Mouse (Mus musculus): ENCODE measurements around the gene Zfp981.
"Not testable (repeated sequence)": the region's sequence is repeated elsewhere in the genome, so short reads cannot be mapped to it uniquely, and the experiment has no call there.

Gene Zfp981

DNA sequence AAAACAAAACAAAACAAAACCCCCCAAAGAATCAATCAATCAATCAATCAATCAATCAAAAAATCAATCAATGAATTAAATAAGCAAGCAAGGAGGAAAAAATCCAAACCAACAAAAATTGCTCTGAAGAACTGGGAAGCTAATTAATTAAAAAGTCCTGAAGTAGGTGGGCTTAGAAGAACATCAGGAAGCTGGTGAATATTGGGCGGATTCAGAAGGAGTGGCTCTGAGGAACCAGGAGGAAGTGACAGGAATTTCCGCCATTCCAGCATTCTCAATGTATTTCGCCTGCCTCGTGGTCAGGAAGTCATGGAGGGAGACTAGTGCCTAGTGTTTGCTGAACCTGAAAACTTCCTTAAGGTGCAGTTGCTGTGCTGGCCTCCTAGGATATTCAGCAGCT lies at the start of gene Zfp981:
TSS of gene Zfp981 (plus strand) at position 301 of the 400 bp plus-strand sequence.
- DNase-seq (ENCODE audit: low spot score): not testable (repeated sequence)

DNA sequence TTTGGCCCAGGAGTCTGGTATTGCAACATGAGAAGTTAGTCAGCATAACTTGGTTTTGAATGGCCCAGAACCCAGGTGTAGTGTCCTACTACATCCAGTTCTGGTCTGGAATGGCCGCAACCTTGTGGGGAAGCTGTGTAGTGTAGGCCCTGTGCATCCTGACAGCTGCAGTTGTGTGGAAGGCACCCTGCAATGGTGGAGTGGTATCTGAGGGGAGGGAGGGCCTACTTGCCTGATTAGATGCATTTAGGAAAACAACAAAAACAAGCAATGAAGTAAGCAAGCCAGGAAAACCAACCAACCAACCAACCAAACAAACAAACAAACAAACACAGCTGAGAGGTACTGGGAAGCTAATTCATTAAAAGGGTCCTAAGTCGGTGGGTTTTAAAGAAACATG lies 49.3 kb upstream of the Zfp981 start:
- not testable (repeated sequence) for DNase-seq (ENCODE audit: low spot score)

DNA sequence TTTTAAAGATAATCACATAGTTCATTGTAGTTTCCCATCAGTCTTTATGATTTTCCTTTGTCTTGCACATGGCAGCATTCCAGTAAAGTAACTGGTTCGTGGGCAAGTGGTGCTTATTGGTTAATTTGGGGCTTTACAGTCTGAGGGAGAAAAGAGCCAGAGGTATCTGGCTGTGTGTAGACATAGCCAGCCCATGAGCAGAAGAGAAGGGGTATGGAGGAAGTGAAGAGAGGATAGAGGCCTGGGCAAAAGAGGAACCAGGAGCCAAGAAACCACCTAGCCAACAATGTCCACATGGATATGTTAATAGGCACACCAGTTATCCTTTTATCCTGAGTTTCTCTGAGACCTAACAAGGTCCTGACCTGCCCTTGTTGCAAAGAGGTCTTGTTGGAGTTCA lies 47.7 kb upstream of the Zfp981 start:
- not testable (repeated sequence) for DNase-seq (ENCODE audit: low spot score)

DNA sequence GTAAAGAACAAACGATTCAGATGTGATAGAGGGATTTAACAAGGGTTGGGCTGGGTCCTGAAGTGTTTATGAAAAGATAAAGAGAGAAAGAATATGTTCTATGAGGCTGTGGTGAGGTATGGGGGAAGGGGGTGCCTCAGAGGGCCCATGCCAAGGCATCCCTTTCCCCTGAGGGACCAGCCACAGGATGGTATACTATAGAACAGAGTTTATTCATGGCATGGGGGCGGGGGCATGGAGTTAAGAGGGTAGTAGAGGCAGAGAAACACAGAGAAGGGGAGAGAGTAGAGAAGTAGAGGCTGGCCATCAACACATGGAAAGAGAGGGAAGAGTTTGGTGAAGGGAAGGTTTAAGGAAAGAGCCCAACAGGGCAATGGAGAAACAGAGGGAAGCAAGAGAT lies 46.9 kb upstream of the Zfp981 start:
- DNase-seq (ENCODE audit: low spot score): no peak

DNA sequence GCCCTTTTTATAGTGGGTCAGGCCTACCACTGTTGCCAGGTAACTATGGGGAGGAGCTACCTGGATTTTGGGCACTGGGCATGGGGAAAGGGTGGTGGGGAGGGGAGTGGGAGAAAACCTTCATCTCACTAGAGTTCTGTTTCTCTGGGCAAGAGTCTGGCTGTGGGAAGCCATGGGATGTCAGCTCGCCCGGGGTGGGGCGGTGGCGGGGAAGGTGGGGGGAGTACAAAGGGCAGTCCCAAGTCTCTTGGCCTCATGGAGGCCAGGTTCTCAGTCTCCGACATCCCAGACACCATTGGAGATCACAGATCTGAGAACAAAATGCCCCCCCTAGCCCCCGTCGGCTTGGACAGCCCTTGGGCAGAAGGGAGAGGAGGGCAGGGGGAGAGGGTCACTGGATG lies 46.5 kb upstream of the Zfp981 start:
- no peak for DNase-seq (ENCODE audit: low spot score)

DNA sequence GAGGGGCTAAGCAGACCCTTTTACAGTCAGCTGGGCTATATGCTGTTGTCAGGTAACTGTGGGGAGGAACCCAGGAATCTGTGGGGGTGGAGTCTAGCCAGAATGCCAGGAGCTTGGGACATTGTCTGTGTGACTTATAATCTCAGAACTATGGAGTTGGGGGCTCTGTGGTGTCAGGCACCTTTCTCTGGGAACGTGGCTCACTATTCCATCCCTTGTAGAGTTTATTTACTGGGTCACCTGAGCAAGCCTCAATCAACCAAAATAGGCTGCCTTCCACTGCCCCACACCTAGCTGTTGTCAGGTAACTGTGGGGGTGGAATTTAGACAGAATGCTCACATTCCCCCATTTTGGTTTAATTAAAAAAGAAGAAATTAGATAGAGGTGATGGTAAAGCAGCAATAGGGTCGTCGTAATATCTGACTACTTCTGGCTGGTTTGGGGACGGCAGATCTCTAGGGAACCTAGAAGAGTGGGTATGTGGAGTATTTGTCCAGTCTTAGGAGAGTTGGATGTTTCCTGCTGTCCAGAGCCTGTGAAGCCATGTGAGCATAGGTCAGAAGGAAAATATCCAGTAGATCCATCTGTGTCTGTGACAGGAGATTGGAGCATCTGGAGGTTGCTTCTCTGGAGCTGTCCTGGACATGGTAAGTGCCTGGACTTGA lies 45.6 kb upstream of the Zfp981 start:
- no peak for DNase-seq (ENCODE audit: low spot score)

DNA sequence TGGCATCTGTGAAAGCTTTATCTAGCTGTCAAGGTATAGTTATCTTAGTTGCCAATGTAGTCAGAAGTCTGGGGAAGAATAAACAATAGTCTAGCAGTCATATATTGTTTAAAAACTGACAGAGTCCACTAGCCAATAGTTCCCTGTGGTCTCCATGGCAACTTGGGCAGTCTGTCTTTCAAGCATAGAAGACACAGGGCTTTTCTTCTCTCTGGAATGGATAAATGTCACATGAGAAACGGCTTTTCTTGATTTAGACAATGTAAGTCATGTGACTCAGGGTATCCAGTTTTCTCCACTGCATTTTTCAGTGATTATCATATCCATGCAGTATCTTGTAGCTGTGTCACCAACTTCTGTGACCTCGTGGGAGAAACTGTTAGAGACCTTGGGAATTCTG lies 44.7 kb upstream of the Zfp981 start:
- DNase-seq (ENCODE audit: low spot score): no peak

DNA sequence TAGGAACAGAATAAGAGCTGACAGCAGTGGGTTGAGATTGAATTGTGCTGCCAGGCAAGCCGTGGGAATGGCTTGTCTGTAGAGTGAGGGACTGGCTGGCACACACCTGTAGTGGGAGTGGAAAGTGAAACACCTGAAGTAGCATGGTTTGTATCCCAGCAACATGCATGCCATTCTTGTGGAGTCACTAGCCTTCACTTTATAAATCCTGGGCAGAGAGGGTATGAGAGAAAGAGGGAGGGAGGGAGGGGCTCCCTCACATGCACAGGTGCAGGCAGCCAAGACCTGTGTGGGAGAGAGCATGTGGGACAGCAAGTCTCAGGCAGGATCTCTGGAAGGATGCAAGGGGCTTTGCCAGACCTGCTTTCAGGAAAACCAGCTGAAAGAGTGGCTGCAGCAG lies 44.1 kb upstream of the Zfp981 start:
- DNase-seq (ENCODE audit: low spot score): no peak

DNA sequence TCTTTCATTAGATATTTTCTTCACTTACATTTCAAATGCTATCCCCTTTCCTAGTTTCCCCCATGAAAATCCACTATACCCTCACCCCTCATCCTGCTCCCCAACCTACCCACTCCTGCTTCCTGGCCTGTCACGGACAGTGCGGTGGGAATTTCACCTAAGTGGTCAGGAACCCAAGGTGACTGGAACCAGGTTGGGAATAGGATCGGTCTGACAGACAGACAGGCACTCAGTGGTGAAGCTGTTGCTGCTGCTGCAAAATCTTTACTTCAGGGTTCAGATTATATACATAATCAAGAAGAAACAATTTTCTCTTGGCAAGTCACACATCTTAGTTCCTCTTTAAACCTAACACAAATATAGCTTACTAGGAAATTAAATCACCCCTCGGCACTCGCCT lies 42.0 kb upstream of the Zfp981 start:
- not testable (repeated sequence) for DNase-seq (ENCODE audit: low spot score)

DNA sequence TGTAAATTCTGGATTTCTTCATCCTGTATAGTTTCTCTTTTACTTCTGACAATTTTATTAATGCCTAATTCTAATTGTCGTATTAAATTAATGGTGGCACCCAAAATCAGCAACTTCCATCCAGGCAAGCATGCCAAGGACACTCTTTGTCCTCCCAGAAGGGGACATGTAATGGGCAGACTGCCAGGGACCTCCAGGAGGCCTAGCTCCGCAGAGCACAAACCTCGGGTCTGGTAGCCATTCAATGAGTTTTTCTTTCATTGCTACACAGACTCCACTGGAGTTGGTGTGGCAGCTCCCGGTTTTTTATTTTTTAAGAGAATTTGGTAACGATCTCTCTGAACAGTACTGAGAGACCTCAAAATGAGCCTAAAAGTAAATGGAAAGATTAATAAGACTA lies 41.1 kb upstream of the Zfp981 start:
- DNase-seq (ENCODE audit: low spot score): not testable (repeated sequence)

DNA sequence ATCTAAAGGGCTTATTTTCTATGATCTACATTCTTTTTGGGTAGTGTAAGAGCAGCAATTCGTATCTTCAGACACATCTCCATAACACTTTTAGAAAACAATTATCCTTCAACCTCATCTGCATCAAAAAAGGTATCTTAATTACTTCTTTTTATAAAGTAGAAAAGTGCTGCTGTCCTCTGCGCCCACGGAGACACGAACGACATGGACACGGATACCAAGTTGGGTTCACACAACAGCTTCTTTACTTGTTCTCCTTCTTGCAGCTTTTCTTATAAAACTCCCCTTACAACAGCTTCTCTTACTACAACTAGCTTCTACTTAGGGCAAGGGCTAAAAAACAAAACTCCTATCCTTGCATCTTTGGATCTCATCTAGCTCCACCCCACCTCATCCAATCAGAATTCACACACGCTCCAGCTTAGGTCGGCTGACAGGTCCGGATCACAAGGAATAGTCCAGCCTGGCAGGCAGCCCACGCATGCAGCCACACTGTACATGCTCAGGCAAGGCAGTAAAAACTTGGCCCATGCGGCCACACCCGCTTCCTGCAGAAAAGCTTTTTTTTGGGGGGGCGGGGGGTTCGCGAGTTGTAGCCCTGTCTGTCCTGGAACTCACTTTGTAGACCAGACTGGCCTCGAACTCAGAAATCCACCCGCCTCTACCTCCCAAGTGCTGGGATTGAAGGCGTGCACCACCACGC lies 38.0 kb upstream of the Zfp981 start:
- not testable (repeated sequence) for DNase-seq (ENCODE audit: low spot score)

DNA sequence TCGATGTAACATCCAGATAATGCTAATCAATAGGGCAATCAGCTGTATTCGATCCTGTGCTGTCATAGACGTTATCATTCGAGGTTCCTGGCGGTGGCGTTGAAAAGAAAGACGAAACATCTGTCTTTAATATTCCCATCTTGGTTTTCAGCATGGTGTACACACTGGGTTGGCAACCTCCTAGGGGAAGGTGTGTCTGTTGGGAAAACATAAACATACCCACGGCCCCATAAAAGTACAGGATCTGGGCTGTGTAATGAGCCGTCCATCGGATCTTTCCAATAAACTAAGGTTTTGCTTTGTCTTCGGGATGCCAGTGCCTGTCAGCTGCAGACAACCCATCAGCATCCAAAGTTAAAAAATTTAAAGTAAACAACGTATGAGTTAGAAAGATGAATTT lies 31.8 kb upstream of the Zfp981 start:
- DNase-seq (ENCODE audit: low spot score): not testable (repeated sequence)

DNA sequence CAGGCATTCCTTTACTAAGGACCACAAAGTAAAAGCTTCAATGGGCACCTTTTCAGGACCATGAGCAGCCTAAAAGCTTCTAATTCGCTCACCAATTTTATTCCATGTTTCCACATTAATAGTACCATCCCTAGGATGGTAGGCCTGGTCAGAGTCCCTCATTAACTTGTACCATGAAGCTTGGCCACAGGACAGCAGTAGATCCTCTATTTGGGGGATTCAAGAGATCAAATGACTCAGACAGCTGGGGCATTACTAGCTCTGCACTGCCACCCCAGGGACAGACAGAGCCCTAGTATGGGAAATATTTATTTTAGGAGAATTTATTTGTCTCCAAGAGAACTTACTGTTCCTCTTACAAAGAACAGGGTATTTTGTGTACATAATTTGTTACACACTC lies 27.6 kb upstream of the Zfp981 start:
- not testable (repeated sequence) for DNase-seq (ENCODE audit: low spot score)

DNA sequence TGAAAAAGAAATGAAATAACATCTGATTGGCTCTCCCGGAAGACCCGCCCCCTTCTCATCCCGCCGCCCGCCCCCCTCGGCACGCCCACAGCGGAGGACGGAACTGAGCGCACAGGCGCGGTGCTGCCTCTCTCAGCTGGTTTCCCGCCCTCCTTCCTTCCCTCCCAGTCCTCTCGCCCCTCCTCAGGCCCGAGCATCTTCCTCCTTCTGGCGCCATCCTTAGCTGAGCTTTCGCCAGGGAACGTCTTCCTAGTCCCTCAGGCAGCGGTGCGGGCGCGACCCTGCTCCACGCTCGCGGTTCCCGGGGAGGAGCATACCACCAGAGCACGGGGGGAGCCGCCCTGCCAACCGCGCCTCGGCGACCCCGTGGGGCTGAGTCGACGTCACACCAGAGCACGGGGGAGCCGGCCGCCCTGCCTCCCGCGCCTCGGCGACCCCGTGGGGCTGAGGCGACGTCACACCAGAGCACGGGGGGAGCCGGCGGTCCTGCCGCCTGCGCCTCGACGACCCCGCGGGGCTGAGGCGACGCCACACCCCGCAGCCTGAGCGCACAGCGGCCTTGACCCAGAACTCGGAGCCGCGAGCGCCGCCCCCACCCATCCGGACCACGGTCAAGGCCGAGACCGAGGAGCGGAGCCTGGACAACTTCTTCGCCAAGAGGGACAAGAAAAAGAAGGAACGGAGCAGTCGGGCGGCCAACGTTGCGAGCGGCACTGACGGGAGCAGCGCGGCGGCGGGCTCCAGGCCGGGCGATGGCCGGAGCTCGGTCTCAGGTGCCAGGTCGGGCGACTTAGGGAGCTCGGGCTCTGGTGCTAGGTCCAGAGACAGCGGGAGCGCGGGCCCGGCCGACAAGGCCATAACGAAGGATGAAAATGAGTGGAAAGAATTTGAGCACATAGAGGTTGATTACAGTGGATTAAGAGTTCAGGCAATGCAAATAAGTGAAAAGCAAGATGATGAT lies 26.8 kb upstream of the Zfp981 start:
- DNase-seq (ENCODE audit: low spot score): not testable (repeated sequence)

DNA sequence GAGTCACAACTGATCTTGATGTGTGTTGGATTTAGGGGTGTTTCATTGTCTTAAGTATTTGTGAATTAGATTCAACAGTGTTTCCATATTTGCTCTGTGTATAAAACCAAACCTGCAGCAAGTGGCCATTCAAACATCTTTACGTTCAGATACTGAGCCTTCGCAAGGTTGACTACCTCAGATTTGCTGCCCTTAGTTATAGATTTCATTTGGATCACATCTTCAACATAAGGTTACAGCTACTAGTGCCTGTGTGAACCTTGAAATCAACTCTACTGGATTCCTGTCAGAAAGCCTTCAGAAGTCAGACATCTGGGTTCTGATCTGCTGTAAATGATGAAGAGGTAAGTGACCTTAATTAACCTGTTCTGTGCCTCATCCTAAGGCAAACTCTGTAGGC lies 25.6 kb upstream of the Zfp981 start:
- not testable (repeated sequence) for DNase-seq (ENCODE audit: low spot score)

DNA sequence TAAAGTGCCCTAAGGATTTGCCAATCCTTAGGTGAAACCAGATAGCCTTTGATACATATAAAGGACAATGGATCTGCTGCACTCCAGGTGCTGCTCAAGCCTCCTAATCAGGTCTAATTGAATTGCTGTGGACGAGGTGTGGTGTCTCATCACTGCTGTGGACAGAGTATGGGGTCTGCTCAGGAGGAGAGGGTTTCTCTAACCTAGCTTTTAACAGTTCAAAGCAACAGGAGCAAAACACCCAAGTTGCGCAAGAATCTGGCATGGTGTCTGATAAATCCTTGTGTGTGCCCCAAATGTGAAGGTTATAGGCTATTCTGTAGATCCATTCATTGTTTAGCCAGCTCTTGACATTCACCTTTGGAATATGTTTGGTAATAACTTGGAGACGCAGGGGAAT lies 24.9 kb upstream of the Zfp981 start:
- not testable (repeated sequence) for DNase-seq (ENCODE audit: low spot score)

DNA sequence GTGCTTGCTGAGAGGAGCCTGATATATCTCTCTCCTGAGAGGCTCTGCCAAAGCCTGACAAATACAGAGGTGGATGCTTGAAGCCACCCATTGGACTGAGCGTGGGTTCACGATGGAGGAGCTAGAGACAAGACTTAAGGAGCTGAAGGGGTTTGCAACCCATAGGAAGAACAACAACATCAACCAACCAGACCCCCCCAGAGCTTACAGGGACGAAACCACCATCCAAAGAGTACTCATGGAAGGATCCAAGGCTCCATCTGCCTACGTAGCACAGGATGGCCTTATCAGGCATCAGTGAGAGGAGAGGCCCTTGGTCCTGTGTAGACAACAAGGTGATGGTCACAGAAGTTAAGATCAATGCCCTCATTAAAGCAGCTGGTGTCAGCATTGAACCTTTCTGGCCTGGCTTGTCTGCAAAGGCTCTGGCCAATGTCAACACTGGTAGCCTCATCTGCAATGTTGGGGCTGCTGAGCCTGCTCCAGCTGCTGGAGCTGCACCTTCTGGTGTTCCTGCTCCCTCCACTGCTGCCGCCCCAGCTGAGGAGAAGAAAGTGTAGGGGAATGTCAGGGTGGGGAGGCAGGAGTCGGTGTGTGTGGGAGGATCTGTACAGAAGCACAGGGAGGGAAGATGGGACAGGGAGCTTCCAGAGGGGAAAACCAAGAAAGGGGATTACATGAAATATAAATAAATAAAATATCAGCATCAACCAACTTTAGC lies 21.3 kb upstream of the Zfp981 start:
- not testable (repeated sequence) for DNase-seq (ENCODE audit: low spot score)

DNA sequence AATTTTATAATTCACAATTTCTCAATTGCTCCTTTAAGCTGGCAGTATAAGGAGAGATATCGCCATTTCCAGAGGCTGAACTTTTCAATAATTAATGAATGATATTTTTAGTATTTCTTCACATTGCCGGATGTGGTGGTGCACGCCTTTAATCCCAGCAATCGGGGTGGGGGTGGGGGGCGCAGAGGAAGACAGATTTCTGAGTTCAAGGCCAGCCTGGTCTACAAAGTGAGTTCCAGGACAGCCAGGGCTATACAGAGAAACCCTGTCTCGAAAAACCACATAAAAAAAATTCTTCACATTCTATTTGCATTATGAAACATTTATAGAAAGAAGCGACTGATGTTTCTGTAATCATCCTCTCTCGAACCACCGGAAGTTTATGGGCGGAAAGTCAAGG lies 19.3 kb upstream of the Zfp981 start:
- not testable (repeated sequence) for DNase-seq (ENCODE audit: low spot score)

DNA sequence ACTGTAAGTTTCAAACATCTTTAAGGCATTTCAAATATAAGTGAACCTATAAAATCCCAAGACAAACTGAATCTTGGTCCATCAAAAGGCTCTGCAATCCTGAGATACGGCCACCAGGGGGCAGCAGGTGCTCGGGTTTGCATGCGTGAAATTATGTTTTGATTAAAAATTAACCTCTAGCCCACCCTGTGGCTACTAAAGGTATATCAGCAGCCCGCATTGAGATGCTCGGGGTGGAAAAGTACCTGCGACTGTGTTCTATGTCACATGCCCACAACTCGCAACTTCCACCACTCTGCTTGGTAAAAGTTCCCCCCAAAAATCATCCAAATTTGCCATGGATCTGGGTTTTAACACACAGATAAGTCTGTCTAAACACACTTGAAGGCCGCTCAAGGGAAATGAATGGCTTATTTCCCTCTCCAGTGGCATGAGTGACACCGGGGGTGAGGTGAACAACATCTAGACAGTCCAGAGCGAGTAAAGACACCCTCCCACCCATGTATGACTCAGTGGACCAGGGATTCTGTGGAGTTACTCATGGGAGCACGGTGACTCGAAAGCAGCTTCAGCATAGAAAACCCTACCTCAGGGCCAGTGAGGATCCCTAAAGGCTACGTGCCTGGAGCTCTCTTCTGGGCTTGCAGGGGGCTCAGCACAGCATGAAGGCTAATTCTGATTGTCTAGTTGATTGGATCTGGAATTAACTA lies 18.1 kb upstream of the Zfp981 start:
- DNase-seq (ENCODE audit: low spot score): not testable (repeated sequence)

DNA sequence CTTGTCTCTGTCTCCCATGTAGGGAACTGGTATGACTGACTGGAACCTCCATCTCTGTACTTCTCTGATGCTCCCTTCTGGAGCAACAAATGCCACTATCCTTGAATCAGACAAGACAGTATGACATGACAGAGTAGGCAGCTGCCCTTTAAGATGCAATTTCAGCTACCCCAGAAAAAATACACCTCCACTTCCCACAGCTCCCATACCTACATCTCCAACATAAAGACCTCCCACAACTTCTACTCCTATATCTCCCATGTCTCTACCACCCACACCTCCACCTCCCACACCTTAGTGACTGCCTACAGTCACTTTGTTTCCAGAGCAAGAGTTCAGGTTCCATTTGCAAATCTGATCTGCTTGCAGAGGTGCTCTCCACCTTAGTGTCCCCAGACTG lies 17.2 kb upstream of the Zfp981 start:
- not testable (repeated sequence) for DNase-seq (ENCODE audit: low spot score)
